Mouse (Mus musculus) heart, embryonic 13.5 days (tissue): Measurements from ENCODE around the gene Rnf215. TPM values are rescaled to one million over a fixed set of nuclear protein-coding genes. Genes with fewer than 3 reads are reported as not detected.
A peak's percentile ranks its signal among the peaks of the same experiment; 100 is the strongest.
"Not testable (repeated sequence)": the region's sequence is repeated elsewhere in the genome, so short reads cannot be mapped to it uniquely, and the experiment has no call there.

ENCODE experiments used
- ATAC-seq: fragments of 200-750 bp; cut with Nextera tagmentation; 2 replicates; pipeline ENCODE4 v1.8.0; 2017; ENCODE audit warnings: moderate TSS enrichment; ENCODE audit not compliant: insufficient number of reproducible peaks, low FRiP score, low TSS enrichment; ENCODE audit errors: extremely low read depth
- H3K27ac ChIP-seq: fragments of 300-500 bp; sonication (generic); replicated peaks from 2 replicates; pipeline ENCODE4 v1.5.1; 2015; ENCODE audit warnings: moderate library complexity, mild to moderate bottlenecking, inconsistent platforms
- H3K27me3 ChIP-seq: fragments of 300-500 bp; sonication (generic); replicated peaks from 2 replicates; pipeline ENCODE4 v1.6.1; 2015; ENCODE audit warnings: mild to moderate bottlenecking, inconsistent platforms
- H3K36me3 ChIP-seq: fragments of 300-500 bp; sonication (generic); 2 replicates; pipeline ENCODE4 v1.6.1; 2015; ENCODE audit warnings: mild to moderate bottlenecking, inconsistent platforms
- H3K4me1 ChIP-seq: fragments of 300-500 bp; sonication (generic); 2 replicates; pipeline ENCODE4 v1.6.1; 2015; ENCODE audit warnings: inconsistent platforms
- H3K4me2 ChIP-seq: fragments of 300-500 bp; sonication (generic); 2 replicates; pipeline ENCODE4 v1.6.1; 2015; ENCODE audit warnings: inconsistent platforms, mild to moderate bottlenecking, moderate library complexity
- H3K4me3 ChIP-seq: fragments of 300-500 bp; sonication (generic); 2 replicates; pipeline ENCODE4 v1.5.1; 2015; ENCODE audit warnings: moderate library complexity, mild to moderate bottlenecking, inconsistent platforms
- H3K9ac ChIP-seq: fragments of 300-500 bp; sonication (generic); 2 replicates; pipeline ENCODE4 v1.6.1; 2015; ENCODE audit warnings: inconsistent platforms, mild to moderate bottlenecking, moderate library complexity
- H3K9me3 ChIP-seq: fragments of 300-500 bp; sonication (generic); 2 replicates; pipeline ENCODE4 v1.6.1; 2016; ENCODE audit warnings: inconsistent platforms
- WGBS: fragments of 180-500 bp; shearing (Covaris S2); methylation state at CpG from one replicate; pipeline ENCODE4 v1.1.7; 2015; ENCODE audit warnings: mixed read lengths; 5-methylcytosine and 5-hydroxymethylcytosine counted together
- microRNA-seq: library from miRNA; unstranded; fragments of <30 nt; microRNA quantifications from one replicate; pipeline ENCODE4, GENCODE M21; 2016
- polyA plus RNA-seq: library from polyadenylated mRNA; unstranded; fragments of >200 nt; fragmentation: Nextera tagmentation; extraction: Ambion mirVana; gene quantifications from 2 replicates; pipeline ENCODE4 v1.2.1, GENCODE M21; 2015

Rnf215 gene
- polyA plus RNA-seq, 1 experiment from 2014 or later: 17.2 TPM

GRCm38 (mm10) chr11:4183511-4183910 is 48.5 kb downstream of the Rnf215 start:
- Histone ChIP-seq H3K27me3 (no peaks in the 10 kb centered on the region), H3K4me1 (peaks cover 18% of the 10 kb centered on the region), H3K27ac (no peak overlapping the region), H3K4me3 (no peak overlapping the region), H3K4me2 (no peak overlapping the region), H3K9ac (no peak overlapping the region), H3K9me3 (no peaks in the 10 kb centered on the region), H3K36me3 (peaks cover 49% of the 10 kb centered on the region)
- no peak for ATAC-seq

GRCm38 (mm10) chr11:4184251-4184952 is 49.4 kb downstream of the Rnf215 start:
- Histone ChIP-seq H3K4me2 (no peak overlapping the region), H3K36me3 (peaks cover 40% of the 10 kb centered on the region), H3K9me3 (no peaks in the 10 kb centered on the region), H3K27me3 (no peaks in the 10 kb centered on the region), H3K4me1 (peaks cover 18% of the 10 kb centered on the region), H3K4me3 (no peak overlapping the region), H3K9ac (no peak overlapping the region), H3K27ac (no peak overlapping the region)
- ATAC-seq: no peak
- 58% methylated on average over 4 of the region's 4 CpGs for WGBS

DNA sequence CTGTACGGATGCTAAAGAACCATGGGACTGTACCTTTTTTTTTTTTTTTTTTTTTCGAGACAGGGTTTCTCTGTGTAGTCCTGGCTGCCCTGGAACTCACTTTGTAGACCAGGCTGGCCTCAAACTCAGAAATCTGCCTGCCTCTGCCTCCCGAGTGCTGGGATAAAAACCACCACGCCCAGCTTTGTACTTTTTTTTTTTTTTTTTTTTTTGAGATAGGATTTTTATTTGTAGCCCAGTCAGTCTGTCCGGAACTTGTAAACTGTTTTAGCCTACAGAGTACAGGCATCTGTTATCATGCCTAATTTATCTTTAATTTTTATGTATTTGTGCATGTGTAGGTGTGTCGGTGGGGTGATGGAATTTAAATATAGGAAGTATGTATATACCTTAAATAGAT is 50.5 kb downstream of the Rnf215 start:
- H3K4me1 ChIP-seq: peaks cover 21% of the 10 kb centered on the region
- WGBS: 79% methylated on average over 6 of the region's 6 CpGs

DNA sequence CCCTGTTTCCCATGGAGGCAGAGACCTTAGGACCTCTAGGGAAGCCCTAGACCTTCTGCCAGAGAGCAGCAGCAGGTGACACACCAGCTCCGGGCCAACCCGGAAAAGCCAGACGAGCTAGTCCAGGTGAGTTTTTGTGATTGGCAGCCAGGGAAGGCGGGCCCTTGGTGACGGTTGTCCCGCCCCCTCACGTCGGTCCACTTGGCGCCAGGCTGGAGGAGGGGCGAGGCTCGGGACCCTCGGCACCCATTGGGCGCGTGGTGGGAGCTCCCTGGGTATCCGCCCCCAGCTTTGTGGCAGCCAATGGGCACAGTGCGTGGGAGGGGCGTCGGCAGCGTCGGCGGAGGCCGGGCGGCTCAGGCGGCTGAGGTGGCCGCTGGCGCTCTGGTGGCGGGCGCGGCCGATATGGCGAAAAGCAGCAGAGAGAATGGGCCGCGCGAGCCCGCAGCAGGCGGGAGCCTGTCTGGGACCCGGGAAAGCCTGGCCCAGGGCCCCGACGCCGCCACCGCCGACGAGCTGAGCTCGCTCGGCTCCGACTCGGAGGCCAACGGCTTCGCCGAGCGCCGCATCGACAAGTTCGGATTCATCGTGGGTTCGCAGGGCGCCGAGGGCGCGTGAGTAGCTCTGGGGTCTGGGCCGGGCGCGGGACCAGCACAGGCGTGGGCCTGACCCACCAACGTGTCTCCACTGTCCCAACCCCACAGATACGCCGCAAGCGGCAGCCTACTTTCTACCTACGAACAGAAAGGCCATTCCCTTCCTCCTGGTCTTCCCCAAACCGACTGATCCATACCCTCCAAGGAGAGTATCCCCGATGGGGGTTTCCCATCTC is 51.7 kb downstream of the Rnf215 start, which contains the start of gene Tbc1d10a:
Gene Tbc1d10a, plus strand, starts transcription at position 304 of the 832 bp plus-strand sequence.
- Histone ChIP-seq H3K9ac (peak within 1 kb of the TSS; percentile 96), H3K27ac (peak within 1 kb of the TSS; percentile 34; the same call in 1 of the 2 replicates), H3K36me3 (peaks cover 17% of the 10 kb centered on the region), H3K4me2 (peak within 1 kb of the TSS; percentile 95), H3K27me3 (no peaks in the 10 kb centered on the region), H3K4me1 (peaks cover 29% of the 10 kb centered on the region), H3K4me3 (peak within 1 kb of the TSS; percentile 92), H3K9me3 (no peaks in the 10 kb centered on the region)
- under 1% methylated on average over 70 of the region's 71 CpGs for WGBS
- ATAC-seq: peak; percentile 99

More for the DNA sequence above, 50.5 kb downstream of the Rnf215 start:
- not testable (repeated sequence) for H3K9ac ChIP-seq, H3K4me3 ChIP-seq, H3K9me3 ChIP-seq, H3K27ac ChIP-seq, H3K27me3 ChIP-seq, ATAC-seq, H3K4me2 ChIP-seq
- peaks cover 30% of the 10 kb centered on the region for H3K36me3 ChIP-seq

DNA sequence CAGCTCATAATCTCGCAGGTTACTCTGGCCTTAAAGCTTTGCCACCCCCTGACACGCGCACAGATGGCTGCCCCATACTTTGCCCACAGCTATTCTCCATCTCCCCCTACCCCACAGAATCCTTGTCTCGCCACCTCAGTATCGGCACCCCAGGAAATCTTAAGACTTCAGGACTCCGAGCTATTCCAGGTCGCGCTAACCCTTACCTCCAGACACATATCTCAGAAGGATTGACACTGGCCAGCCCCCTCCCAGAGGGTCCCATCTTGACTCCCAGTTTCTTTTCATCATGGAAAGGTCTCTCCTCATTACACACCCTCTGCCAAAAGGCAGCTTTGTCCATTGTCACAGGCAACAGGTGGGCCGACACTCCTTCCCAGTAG is 52.3 kb downstream of the Rnf215 start:
- ATAC-seq: no peak
- H3K9me3 ChIP-seq: no peaks in the 10 kb centered on the region
- H3K27me3 ChIP-seq: no peaks in the 10 kb centered on the region
- peak overlapping the region; percentile 95 for H3K4me2 ChIP-seq
- peaks cover 35% of the 10 kb centered on the region for H3K4me1 ChIP-seq
- H3K36me3 ChIP-seq: peaks cover 13% of the 10 kb centered on the region
- no peak overlapping the region for H3K27ac ChIP-seq
- 13% methylated on average over 9 of the region's 9 CpGs for WGBS
- H3K9ac ChIP-seq: peak overlapping the region; percentile 96
- H3K4me3 ChIP-seq: peak overlapping the region; percentile 92

DNA sequence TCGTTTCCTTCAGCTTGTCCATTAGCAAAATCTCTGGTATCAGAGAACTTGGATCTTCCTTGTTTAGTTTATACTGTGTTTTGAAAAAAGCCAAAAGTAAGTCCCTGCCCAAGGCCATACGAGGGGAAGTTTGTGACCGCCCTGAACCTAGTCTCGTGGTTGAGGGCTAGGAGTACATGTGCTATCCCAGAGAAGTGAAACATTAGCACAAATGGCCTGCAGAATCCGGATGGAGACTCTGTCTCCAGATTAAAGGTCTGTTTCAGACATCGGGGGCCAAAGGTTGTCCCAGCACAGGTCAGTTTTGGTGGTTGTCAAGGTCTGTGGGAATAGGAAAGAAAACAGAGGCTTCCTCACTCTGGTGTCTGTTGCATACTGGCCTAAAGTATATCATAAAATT is 54.2 kb downstream of the Rnf215 start:
- Histone ChIP-seq H3K27ac (no peak overlapping the region), H3K4me1 (peaks cover 38% of the 10 kb centered on the region), H3K36me3 (0 out of 2 replicates have a peak, but pooled peaks cover 2% of the 10 kb centered on the region), H3K9ac (no peak overlapping the region), H3K27me3 (no peaks in the 10 kb centered on the region), H3K4me2 (no peak overlapping the region), H3K9me3 (no peaks in the 10 kb centered on the region), H3K4me3 (no peak overlapping the region)
- 80% methylated on average over 6 of the region's 6 CpGs for WGBS
- ATAC-seq: no peak

GRCm38 (mm10) chr11:4190677-4191076 is 55.7 kb downstream of the Rnf215 start:
- Histone ChIP-seq H3K9ac (no peak overlapping the region), H3K9me3 (no peaks in the 10 kb centered on the region), H3K4me1 (peaks cover 38% of the 10 kb centered on the region), H3K27me3 (no peaks in the 10 kb centered on the region), H3K36me3 (0 out of 2 replicates have a peak, but pooled peaks cover 2% of the 10 kb centered on the region), H3K4me3 (no peak overlapping the region), H3K4me2 (no peak overlapping the region), H3K27ac (no peak overlapping the region)
- ATAC-seq: no peak
- 74% methylated on average over 3 of the region's 3 CpGs for WGBS

Small RNAs within 50 kb of the gene (microRNA-seq; reads per million reads assigned to microRNA genes)
- gene Mir3060: 3.5 reads per million, percentile 14 among the genes with 10 or more reads in this experiment

Other genes starting within 250 kb of the Rnf215 start
- 0.08 and 0.11 TPM in 2 replicates for gene 4921536K21Rik, start 240.1 kb upstream of the Rnf215 start, polyA plus RNA-seq
- gene Dusp18, start 240.0 kb upstream of the Rnf215 start, polyA plus RNA-seq: 9.7 and 10.7 TPM in 2 replicates
- 4.7 and 4.9 TPM in 2 replicates for gene Slc35e4, start 220.5 kb upstream of the Rnf215 start, polyA plus RNA-seq
- gene Tcn2, start 203.0 kb upstream of the Rnf215 start, polyA plus RNA-seq: 67.8 and 69.2 TPM in 2 replicates
- gene Pes1, start 171.2 kb upstream of the Rnf215 start, polyA plus RNA-seq: 46.6 and 52.2 TPM in 2 replicates
- 0.20 TPM in 1 of 2 replicates, not detected in the other for gene 4930556J24Rik, start 158.4 kb upstream of the Rnf215 start, polyA plus RNA-seq
- 0.17 and 0.52 TPM in 2 replicates for gene Gal3st1, start 151.6 kb upstream of the Rnf215 start, polyA plus RNA-seq
- 0.05 TPM in 1 of 2 replicates, not detected in the other for gene Sec14l4, start 103.7 kb upstream of the Rnf215 start, polyA plus RNA-seq
- not detected in 2 replicates for gene Sec14l3, start 70.4 kb upstream of the Rnf215 start, polyA plus RNA-seq
- 20.8 and 28.3 TPM in 2 replicates for gene Mtfp1, start 39.8 kb upstream of the Rnf215 start, polyA plus RNA-seq
- 0.48 and 1.0 TPM in 2 replicates for gene Sec14l2, start 11.8 kb upstream of the Rnf215 start, polyA plus RNA-seq
- gene Ccdc157, start 25.1 kb downstream of the Rnf215 start, polyA plus RNA-seq: 3.5 and 5.1 TPM in 2 replicates
- gene Sf3a1, start 25.1 kb downstream of the Rnf215 start, polyA plus RNA-seq: 33.3 TPM in 2 replicates
- gene Tbc1d10a, start 51.6 kb downstream of the Rnf215 start, polyA plus RNA-seq: 13.6 and 14.0 TPM in 2 replicates
- 3.5 and 4.6 TPM in 2 replicates for gene Castor1, start 83.0 kb downstream of the Rnf215 start, polyA plus RNA-seq
- gene Osm, start 101.2 kb downstream of the Rnf215 start, polyA plus RNA-seq: 0.08 TPM in 1 of 2 replicates, not detected in the other
- 0.10 and 0.56 TPM in 2 replicates for gene Lif, start 122.4 kb downstream of the Rnf215 start, polyA plus RNA-seq